Mouse (Mus musculus): ENCODE measurements around the gene Iqcf5.

DNA sequence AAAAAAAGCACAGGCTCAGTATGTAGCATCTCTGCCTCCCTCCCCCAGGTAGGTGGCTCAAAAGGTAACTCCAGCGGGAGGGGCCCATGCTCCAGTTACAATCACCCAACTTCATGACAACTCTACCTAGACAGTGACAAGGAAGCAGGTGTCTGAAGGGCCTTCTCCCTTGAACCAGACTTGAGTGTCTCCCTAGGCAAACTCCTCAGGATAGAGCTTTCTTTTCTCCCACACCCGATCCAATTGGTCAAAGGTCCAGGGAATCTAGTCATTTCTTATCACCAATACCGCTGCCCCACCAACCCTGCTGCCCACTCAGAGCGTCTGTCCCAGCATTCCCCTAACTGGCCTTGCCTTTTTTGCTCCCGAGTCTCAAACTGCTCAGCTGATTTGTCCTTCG lies 47.7 kb upstream of the Iqcf5 start:
- TF ChIP-seq CTCF (IDR thresholded peaks at IDR 0.05; ENCODE audit: control insufficient read depth, insufficient read depth, insufficient read length) = no peak
- TF ChIP-seq MYOD1 (IDR thresholded peaks at IDR 0.05; ENCODE audit: control insufficient read depth, insufficient read length, low read depth) = no peak
- TF ChIP-seq USF1 (IDR thresholded peaks at IDR 0.05; ENCODE audit: low read depth) = no peak
- TF ChIP-seq MAX (IDR thresholded peaks at IDR 0.05) = no peak
- TF ChIP-seq CEBPB (IDR thresholded peaks at IDR 0.05; ENCODE audit: low read depth) = no peak
- no peak for TF ChIP-seq MYOG (IDR thresholded peaks at IDR 0.05; ENCODE audit: control insufficient read depth, extremely low read depth, insufficient read length)

Data from C2C12 (cell line).